Mouse (Mus musculus): ENCODE results near the gene Jade2. TPM values are rescaled to one million over a fixed set of nuclear protein-coding genes. Genes with fewer than 3 reads are reported as not detected.

Jade2 gene
- polyA plus RNA-seq, 1 experiment: 21.8 TPM

- Histone ChIP-seq H3K4me3 (replicated peaks; ENCODE audit: insufficient read depth, low read depth, low read length) (no peak overlapping the region), H3K27ac (ENCODE audit: insufficient read depth, low read length) (no peak overlapping the region), H3K4me1 (ENCODE audit: control insufficient read depth, insufficient read depth, low read length) (peaks cover 39% of the 10 kb centered on the region), H3K27me3 (ENCODE audit: control insufficient read depth, insufficient read depth, low read length) (no peaks in the 10 kb centered on the region)
- no peak for DNase-seq
- TF ChIP-seq CTCF (IDR thresholded peaks at IDR 0.05; ENCODE audit: borderline replicate concordance, insufficient read depth, low read depth, low read length) (no peak), POLR2A (IDR thresholded peaks at IDR 0.05; ENCODE audit: borderline replicate concordance, insufficient read depth, low read length) (no peak)
- 83% methylated on average over 19 of the region's 19 CpGs for WGBS
These were observed 32.5 kb downstream of the Jade2 start for GRCm38 (mm10) chr11:51824867-51825424.

GRCm38 (mm10) chr11:51823963-51824753 lies 33.3 kb downstream of the Jade2 start:
- Histone ChIP-seq H3K4me1 (ENCODE audit: control insufficient read depth, insufficient read depth, low read length) (peaks cover 39% of the 10 kb centered on the region), H3K27ac (ENCODE audit: insufficient read depth, low read length) (no peak overlapping the region; the same call in 1 of the 2 replicates), H3K27me3 (ENCODE audit: control insufficient read depth, insufficient read depth, low read length) (no peaks in the 10 kb centered on the region), H3K4me3 (replicated peaks; ENCODE audit: insufficient read depth, low read depth, low read length) (no peak overlapping the region)
- no peak for TF ChIP-seq POLR2A (IDR thresholded peaks at IDR 0.05; ENCODE audit: borderline replicate concordance, insufficient read depth, low read length)
- TF ChIP-seq CTCF (IDR thresholded peaks at IDR 0.05; ENCODE audit: borderline replicate concordance, insufficient read depth, low read depth, low read length): no peak
- WGBS: 39% methylated on average over 3 of the region's 3 CpGs
- DNase-seq: peak; percentile 76 to 82

GRCm38 (mm10) chr11:51823271-51823670 lies 34.2 kb downstream of the Jade2 start:
- H3K27ac ChIP-seq (ENCODE audit: insufficient read depth, low read length): no peak overlapping the region
- TF ChIP-seq CTCF (IDR thresholded peaks at IDR 0.05; ENCODE audit: borderline replicate concordance, insufficient read depth, low read depth, low read length): no peak
- no peak for TF ChIP-seq POLR2A (IDR thresholded peaks at IDR 0.05; ENCODE audit: borderline replicate concordance, insufficient read depth, low read length)
- no peak overlapping the region for H3K4me3 ChIP-seq (replicated peaks; ENCODE audit: insufficient read depth, low read depth, low read length)
- peaks cover 39% of the 10 kb centered on the region for H3K4me1 ChIP-seq (ENCODE audit: control insufficient read depth, insufficient read depth, low read length)
- WGBS: 56% methylated on average over 11 of the region's 11 CpGs
- DNase-seq: peak in 1 of 2 experiments; percentile 41
- no peaks in the 10 kb centered on the region for H3K27me3 ChIP-seq (ENCODE audit: control insufficient read depth, insufficient read depth, low read length)

- Histone ChIP-seq H3K4me3 (replicated peaks; ENCODE audit: insufficient read depth, low read depth, low read length) (no peak overlapping the region), H3K27ac (ENCODE audit: insufficient read depth, low read length) (no peak overlapping the region), H3K27me3 (ENCODE audit: control insufficient read depth, insufficient read depth, low read length) (no peaks in the 10 kb centered on the region), H3K4me1 (ENCODE audit: control insufficient read depth, insufficient read depth, low read length) (peaks cover 39% of the 10 kb centered on the region)
- 24% methylated on average over 4 of the region's 4 CpGs for WGBS
- no peak for TF ChIP-seq CTCF (IDR thresholded peaks at IDR 0.05; ENCODE audit: borderline replicate concordance, insufficient read depth, low read depth, low read length)
- no peak for TF ChIP-seq POLR2A (IDR thresholded peaks at IDR 0.05; ENCODE audit: borderline replicate concordance, insufficient read depth, low read length)
- no peak for DNase-seq
These were observed 34.7 kb downstream of the Jade2 start for GRCm38 (mm10) chr11:51822736-51823135.

- no peak for TF ChIP-seq POLR2A (IDR thresholded peaks at IDR 0.05; ENCODE audit: borderline replicate concordance, insufficient read depth, low read length)
- peak; percentile 77 for TF ChIP-seq CTCF (IDR thresholded peaks at IDR 0.05; ENCODE audit: borderline replicate concordance, insufficient read depth, low read depth, low read length)
- H3K27ac ChIP-seq (ENCODE audit: insufficient read depth, low read length): no peak overlapping the region
- no peak overlapping the region for H3K4me3 ChIP-seq (replicated peaks; ENCODE audit: insufficient read depth, low read depth, low read length)
- no peaks in the 10 kb centered on the region for H3K27me3 ChIP-seq (ENCODE audit: control insufficient read depth, insufficient read depth, low read length)
- 29% methylated on average over 11 of the region's 11 CpGs for WGBS
- DNase-seq: peak; percentile 75 to 82
- H3K4me1 ChIP-seq (ENCODE audit: control insufficient read depth, insufficient read depth, low read length): peaks cover 39% of the 10 kb centered on the region
These were observed 36.6 kb downstream of the Jade2 start for GRCm38 (mm10) chr11:51820861-51821260.

GRCm38 (mm10) chr11:51819964-51820363 lies 37.5 kb downstream of the Jade2 start:
- DNase-seq: peak; percentile 62 to 69
- 73% methylated on average over 3 of the region's 3 CpGs for WGBS
- peaks cover 36% of the 10 kb centered on the region for H3K4me1 ChIP-seq (ENCODE audit: control insufficient read depth, insufficient read depth, low read length)
- H3K4me3 ChIP-seq (replicated peaks; ENCODE audit: insufficient read depth, low read depth, low read length): no peak overlapping the region
- no peak for TF ChIP-seq POLR2A (IDR thresholded peaks at IDR 0.05; ENCODE audit: borderline replicate concordance, insufficient read depth, low read length)
- peak; percentile 63; the same call in 1 of the 2 replicates for TF ChIP-seq CTCF (IDR thresholded peaks at IDR 0.05; ENCODE audit: borderline replicate concordance, insufficient read depth, low read depth, low read length)
- no peak overlapping the region for H3K27ac ChIP-seq (ENCODE audit: insufficient read depth, low read length)
- no peaks in the 10 kb centered on the region for H3K27me3 ChIP-seq (ENCODE audit: control insufficient read depth, insufficient read depth, low read length)

- 92% methylated on average over 4 of the region's 4 CpGs for WGBS
- H3K27me3 ChIP-seq (ENCODE audit: control insufficient read depth, insufficient read depth, low read length): no peaks in the 10 kb centered on the region
- H3K4me1 ChIP-seq (ENCODE audit: control insufficient read depth, insufficient read depth, low read length): peaks cover 27% of the 10 kb centered on the region
- H3K4me3 ChIP-seq (replicated peaks; ENCODE audit: insufficient read depth, low read depth, low read length): no peak overlapping the region
- TF ChIP-seq POLR2A (IDR thresholded peaks at IDR 0.05; ENCODE audit: borderline replicate concordance, insufficient read depth, low read length): no peak
- TF ChIP-seq CTCF (IDR thresholded peaks at IDR 0.05; ENCODE audit: borderline replicate concordance, insufficient read depth, low read depth, low read length): no peak
- H3K27ac ChIP-seq (ENCODE audit: insufficient read depth, low read length): no peak overlapping the region
- no peak for DNase-seq
These were observed 38.6 kb downstream of the Jade2 start for GRCm38 (mm10) chr11:51818837-51819236.

- WGBS: 34% methylated on average over 6 of the region's 6 CpGs
- Histone ChIP-seq H3K4me1 (ENCODE audit: control insufficient read depth, insufficient read depth, low read length) (peaks cover 18% of the 10 kb centered on the region), H3K27me3 (ENCODE audit: control insufficient read depth, insufficient read depth, low read length) (no peaks in the 10 kb centered on the region), H3K27ac (ENCODE audit: insufficient read depth, low read length) (no peak overlapping the region), H3K4me3 (replicated peaks; ENCODE audit: insufficient read depth, low read depth, low read length) (no peak overlapping the region)
- peak; percentile 74 to 84 for DNase-seq
- TF ChIP-seq CTCF (IDR thresholded peaks at IDR 0.05; ENCODE audit: borderline replicate concordance, insufficient read depth, low read depth, low read length) (peak; percentile 82), POLR2A (IDR thresholded peaks at IDR 0.05; ENCODE audit: borderline replicate concordance, insufficient read depth, low read length) (no peak)
These were observed 39.7 kb downstream of the Jade2 start for GRCm38 (mm10) chr11:51817756-51818155.

All from cerebellum, adult 2 months (tissue).